Mouse (Mus musculus): ENCODE results near the gene Pgam2. TPM values are rescaled to one million over a fixed set of nuclear protein-coding genes. Genes with fewer than 3 reads are reported as not detected.
"Not testable (repeated sequence)": the region's sequence is repeated elsewhere in the genome, so short reads cannot be mapped to it uniquely, and the experiment has no call there.

Gene Pgam2
- 1,000 to 10,000 TPM in 2 of 4 experiments, 100 to 1,000 TPM in 2; 838 to 1,132 (median 977) TPM for total RNA-seq (2022)

- peak; percentile 68 for DNase-seq (ENCODE audit: low spot score)
Measured at GRCm38 (mm10) chr11:5803551-5803981, at the start of gene Pgam2. Gene Pgam2, minus strand, starts transcription at chr11:5803733.

DNA sequence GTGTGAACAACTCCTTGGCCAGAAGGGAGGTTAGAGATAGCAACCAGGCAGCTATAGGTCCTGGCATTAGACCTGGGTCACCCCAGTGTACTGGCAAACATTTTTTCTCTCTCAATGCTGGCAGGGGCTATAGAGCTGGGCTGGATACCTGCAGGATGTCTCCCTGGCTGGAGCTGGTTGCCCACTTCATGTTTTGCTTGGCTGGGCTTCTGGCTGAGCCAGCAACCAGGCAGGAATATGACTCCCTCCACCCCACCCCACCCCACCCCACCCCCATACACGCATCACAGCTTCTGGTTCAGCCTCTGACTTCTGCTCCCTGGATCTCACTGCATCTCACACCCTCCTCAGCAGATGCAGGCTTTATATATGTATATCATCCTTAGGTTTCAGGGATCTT is 48.8 kb upstream of the Pgam2 start:
- DNase-seq (ENCODE audit: low spot score), result no peak

DNA sequence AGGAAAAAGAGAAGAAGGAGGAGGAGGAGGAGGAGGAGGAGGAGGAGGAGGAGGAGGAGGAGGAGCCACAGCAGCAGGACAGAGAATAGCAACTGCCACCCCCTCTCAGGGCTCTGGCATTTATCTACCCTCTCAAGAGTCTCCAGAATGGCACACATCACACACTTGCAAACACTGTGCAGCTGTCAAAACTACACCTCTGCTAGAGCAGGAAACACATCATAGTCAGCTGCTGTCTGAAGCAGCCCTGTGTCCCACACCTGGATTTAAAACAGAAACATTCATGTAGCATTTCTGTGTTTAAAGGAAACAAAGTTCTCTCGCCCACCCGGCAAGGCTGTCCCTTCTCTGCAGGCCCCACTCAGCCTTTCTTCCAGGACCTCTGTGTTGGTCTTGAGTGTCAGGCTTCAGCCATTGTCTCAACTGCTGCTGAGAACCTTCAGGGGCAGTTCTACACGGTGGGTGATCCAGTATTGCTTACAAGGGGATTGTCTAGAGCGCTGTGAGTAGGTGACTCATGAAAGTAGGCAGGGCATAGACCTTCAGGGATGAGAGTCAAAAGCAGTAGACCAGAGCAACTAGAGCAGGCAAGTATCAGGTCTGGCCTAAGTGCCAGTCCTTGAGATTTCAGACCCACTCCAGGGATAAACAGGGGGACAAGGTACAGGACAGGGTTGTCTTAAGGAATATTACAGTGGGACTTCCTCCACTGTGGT is 47.6 kb upstream of the Pgam2 start:
- no peak for DNase-seq (ENCODE audit: low spot score)

DNA sequence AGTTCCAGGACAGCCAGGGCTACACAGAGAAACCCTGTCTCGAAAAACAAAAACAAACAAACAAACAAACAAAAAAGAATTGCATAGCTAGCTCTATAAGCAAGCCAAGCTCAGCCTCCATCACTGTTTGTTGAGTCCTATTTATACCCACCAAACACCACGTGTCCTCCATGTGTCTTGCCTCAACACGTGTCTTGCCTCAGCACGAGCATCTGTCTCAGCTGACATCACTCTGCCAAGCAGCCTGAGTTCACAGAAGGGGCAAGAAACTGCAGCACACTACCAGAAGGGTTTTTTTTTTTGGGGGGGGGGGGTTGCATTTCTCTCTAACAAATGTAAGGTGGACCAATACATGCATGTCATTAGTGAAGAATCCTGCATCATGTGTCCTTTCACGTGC is 46.9 kb upstream of the Pgam2 start:
- no peak for DNase-seq (ENCODE audit: low spot score)

- DNase-seq (ENCODE audit: low spot score), result no peak
Measured at GRCm38 (mm10) chr11:5849316-5849715, 45.8 kb upstream of the Pgam2 start.

GRCm38 (mm10) chr11:5848741-5849140 is 45.2 kb upstream of the Pgam2 start:
- DNase-seq (ENCODE audit: low spot score), result peak; percentile 47

DNA sequence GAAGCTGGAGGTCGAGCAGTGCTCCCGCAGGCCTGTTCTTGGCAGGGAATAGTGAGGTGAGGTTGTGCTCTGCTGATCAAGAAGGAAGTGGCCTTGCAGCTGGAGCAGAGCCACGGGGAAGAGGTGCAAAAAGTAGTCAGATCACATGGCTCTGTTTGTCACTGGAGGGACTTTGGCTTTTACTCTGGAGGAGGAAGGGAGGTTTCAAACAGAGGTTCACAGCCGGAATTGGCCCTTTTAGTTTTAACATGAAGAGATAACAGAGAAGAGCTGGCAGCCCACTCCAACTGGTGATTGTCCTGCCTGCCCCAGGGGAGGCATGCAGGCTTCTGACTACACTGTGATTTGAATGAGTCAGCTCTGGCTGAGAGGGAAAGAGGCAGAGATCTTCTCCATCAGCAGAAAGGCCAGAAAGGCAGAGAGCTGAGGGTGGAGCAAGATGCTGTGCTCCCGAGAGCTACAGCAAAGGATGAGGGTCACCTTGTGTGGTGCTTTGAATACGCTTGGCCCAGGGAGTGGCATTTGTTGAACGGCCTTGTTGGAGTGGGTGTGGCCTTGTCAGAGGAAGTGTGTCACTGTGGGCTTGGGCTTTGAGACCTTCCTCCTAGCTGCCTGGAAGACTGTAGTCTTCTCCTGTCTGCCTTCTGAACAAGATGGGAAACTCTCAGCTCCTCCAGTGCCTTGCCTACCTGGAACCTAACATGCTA is 43.3 kb upstream of the Pgam2 start:
- DNase-seq (ENCODE audit: low spot score), result peak; percentile 74

GRCm38 (mm10) chr11:5843131-5843530 is 39.6 kb upstream of the Pgam2 start:
- DNase-seq (ENCODE audit: low spot score), result no peak

DNA sequence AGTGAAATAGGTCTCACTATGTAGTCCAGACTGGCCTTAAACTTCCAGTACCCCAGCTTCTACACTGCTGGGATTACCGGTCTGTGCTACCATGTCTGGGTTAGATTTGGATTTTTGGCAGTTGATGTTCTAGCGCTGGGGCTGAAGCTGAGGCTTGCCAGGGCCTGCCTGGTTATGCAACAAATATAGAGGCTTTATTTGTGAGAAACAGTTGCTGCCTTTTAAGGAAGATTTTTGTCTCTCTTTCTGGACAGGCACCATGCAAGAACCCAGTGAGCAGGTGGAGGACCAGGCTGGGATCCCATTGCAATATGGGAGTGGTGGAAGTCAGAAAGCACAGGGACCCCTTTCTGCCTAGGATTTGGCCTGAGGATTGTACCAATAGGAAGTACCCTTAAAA is 38.2 kb upstream of the Pgam2 start:
- no peak for DNase-seq (ENCODE audit: low spot score)

DNA sequence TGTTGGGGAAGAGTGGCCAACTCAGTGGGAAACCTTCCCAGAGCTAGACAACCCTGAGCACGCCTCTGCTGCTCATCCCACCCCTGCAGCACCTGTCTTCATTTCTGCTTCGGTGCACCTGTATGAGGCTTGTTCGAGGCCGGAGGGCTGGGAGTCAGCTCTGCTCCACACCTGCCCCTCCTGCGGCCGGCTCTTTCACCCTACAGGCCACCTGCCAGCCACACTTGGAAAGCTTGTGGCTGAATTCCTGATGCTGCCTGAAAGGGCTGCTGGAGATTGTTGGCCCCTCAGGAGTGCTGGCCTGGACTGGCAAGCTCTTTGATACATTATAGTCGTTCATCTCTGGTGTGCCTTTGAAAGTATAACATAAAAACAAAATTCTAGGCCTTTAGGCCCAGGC is 36.8 kb upstream of the Pgam2 start:
- DNase-seq (ENCODE audit: low spot score), result no peak

GRCm38 (mm10) chr11:5837251-5838246 is 34.0 kb upstream of the Pgam2 start, which contains the start of gene Polm:
Gene Polm, minus strand, starts transcription at chr11:5838016.
- peak; percentile 91 for DNase-seq (ENCODE audit: low spot score)

DNA sequence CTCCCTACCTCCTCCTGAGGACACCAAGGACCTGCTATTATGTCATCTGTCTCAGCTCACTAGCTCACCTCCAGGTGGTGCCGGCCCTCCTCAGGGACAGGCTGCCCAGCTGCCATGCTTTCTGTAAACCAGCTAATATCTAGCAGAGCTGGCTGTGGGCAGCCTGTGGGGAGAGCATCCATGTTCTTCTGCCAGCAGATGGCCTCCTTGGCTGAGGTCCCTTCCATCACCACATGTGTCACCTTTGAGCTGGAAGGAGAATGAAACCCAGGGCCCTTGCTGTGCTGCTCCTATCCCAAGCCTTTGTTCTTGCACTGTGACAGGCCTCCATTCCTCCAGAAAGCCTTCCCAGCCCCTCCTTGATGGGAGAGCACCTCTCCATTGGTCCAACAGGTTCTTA is 32.6 kb upstream of the Pgam2 start:
- DNase-seq (ENCODE audit: low spot score), result no peak

- DNase-seq (ENCODE audit: low spot score), result no peak
Measured at GRCm38 (mm10) chr11:5835057-5835456, 31.5 kb upstream of the Pgam2 start.

DNA sequence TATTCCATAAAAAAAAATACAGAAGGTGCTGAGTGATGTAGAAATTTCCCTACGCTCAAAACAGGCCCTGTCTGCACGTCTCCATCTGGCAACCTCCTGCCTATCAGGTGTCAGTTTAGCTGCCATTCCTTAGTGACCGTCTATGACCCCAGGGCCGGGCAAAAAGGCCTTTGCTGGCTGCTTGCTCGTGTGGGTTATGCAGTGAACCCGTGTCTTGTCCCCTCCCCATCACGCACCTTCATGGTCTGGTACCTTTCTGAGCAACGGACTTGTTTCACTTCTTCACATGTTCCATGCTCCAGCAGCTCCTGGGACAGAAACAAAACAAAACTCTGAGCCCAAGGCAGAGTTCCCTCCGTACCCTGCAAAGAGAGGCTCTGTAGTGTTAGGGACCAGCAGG is 31.0 kb upstream of the Pgam2 start:
- no peak for DNase-seq (ENCODE audit: low spot score)

- no peak for DNase-seq (ENCODE audit: low spot score)
Measured at GRCm38 (mm10) chr11:5829327-5829726, 25.8 kb upstream of the Pgam2 start.

- DNase-seq (ENCODE audit: low spot score), result no peak
Measured at GRCm38 (mm10) chr11:5828509-5829191, 25.1 kb upstream of the Pgam2 start.

- no peak for DNase-seq (ENCODE audit: low spot score)
Measured at GRCm38 (mm10) chr11:5827931-5828330, 24.4 kb upstream of the Pgam2 start.

GRCm38 (mm10) chr11:5825432-5825831 is 21.9 kb upstream of the Pgam2 start:
- DNase-seq (ENCODE audit: low spot score), result no peak

DNA sequence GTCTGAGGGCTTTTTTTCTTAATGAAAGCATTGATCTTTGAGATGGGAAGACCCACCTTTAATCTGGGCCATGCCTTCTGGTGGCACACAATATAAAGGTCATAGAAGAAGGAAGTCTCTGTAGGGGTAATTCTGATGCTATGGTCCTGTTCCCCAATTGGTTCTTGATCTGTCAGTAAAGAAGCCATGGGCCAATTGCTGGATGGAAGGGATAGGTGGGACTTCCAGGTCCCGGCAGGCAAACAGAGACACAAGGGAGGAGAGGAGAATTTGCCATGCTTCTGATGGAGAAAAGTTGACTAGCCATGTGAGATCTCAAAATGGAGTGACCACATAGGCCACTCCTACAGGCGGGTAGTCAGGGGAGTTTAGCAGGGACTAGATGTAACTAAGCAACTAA is 15.7 kb upstream of the Pgam2 start:
- no peak for DNase-seq (ENCODE audit: low spot score)

GRCm38 (mm10) chr11:5813381-5813780 is 9.8 kb upstream of the Pgam2 start:
- DNase-seq (ENCODE audit: low spot score), result no peak

GRCm38 (mm10) chr11:5809487-5809886 is 6.0 kb upstream of the Pgam2 start:
- not testable (repeated sequence) for DNase-seq (ENCODE audit: low spot score)
